Mouse (Mus musculus): ENCODE data around the gene Ank. TPM values are rescaled to one million over a fixed set of nuclear protein-coding genes. Genes with fewer than 3 reads are reported as not detected.

Gene Ank
- total RNA-seq, 2 experiments from 2014 or later: 165 to 172 TPM

GRCm38 (mm10) chr15:27558456-27559147, 92.1 kb downstream of the Ank start:
- DNase-seq (ENCODE audit: extremely low spot score in 1 of 2, low spot score in 2 of 2): no peak
- intact Hi-C loops (cut with DNase I): no loop called here

GRCm38 (mm10) chr15:27560315-27560714, 93.8 kb downstream of the Ank start:
- no peak for DNase-seq (ENCODE audit: extremely low spot score in 1 of 2, low spot score in 2 of 2)
- intact Hi-C loops (cut with DNase I): no loop called here

GRCm38 (mm10) chr15:27564106-27565100, 97.9 kb downstream of the Ank start:
- DNase-seq (ENCODE audit: extremely low spot score in 1 of 2, low spot score in 2 of 2): no peak
- intact Hi-C loops (cut with DNase I): loop anchor here (5.0 kb wide), 1 partner anchor 77 kb away; no protein-coding TSS in a partner anchor

- intact Hi-C loops (cut with DNase I): loop anchor here (5.0 kb wide), 1 partner anchor 78 kb away; no protein-coding TSS in a partner anchor
- no peak for DNase-seq (ENCODE audit: extremely low spot score in 1 of 2, low spot score in 2 of 2)
Measured at GRCm38 (mm10) chr15:27565626-27566185, 99.2 kb downstream of the Ank start.

GRCm38 (mm10) chr15:27567356-27567755, 100.9 kb downstream of the Ank start:
- DNase-seq (ENCODE audit: extremely low spot score in 1 of 2, low spot score in 2 of 2): no peak
- intact Hi-C loops (cut with DNase I): loop anchor here (5.0 kb wide), 1 partner anchor 80 kb away; no protein-coding TSS in a partner anchor

GRCm38 (mm10) chr15:27568371-27568770, 101.9 kb downstream of the Ank start:
- no peak for DNase-seq (ENCODE audit: extremely low spot score in 1 of 2, low spot score in 2 of 2)
- intact Hi-C loops (cut with DNase I): loop anchor here (5.0 kb wide), 1 partner anchor 81 kb away; no protein-coding TSS in a partner anchor

- no peak for DNase-seq (ENCODE audit: extremely low spot score in 1 of 2, low spot score in 2 of 2)
- intact Hi-C loops (cut with DNase I): loop anchor here (5.0 kb wide), 1 partner anchor 83 kb away; no protein-coding TSS in a partner anchor
Measured at GRCm38 (mm10) chr15:27569924-27570323, 103.4 kb downstream of the Ank start.

GRCm38 (mm10) chr15:27570385-27570784, 103.9 kb downstream of the Ank start:
- intact Hi-C loops (cut with DNase I): no loop called here
- DNase-seq (ENCODE audit: extremely low spot score in 1 of 2, low spot score in 2 of 2): no peak

- DNase-seq (ENCODE audit: extremely low spot score in 1 of 2, low spot score in 2 of 2): peak in 1 of 2 experiments; percentile 42
- intact Hi-C loops (cut with DNase I): no loop called here
Measured at GRCm38 (mm10) chr15:27571179-27571578, 104.7 kb downstream of the Ank start.

- DNase-seq (ENCODE audit: extremely low spot score in 1 of 2, low spot score in 2 of 2): no peak
- intact Hi-C loops (cut with DNase I): no loop called here
Measured at GRCm38 (mm10) chr15:27574992-27575781, 108.7 kb downstream of the Ank start.

- no peak for DNase-seq (ENCODE audit: extremely low spot score in 1 of 2, low spot score in 2 of 2)
- intact Hi-C loops (cut with DNase I): no loop called here
Measured at GRCm38 (mm10) chr15:27575932-27576331, 109.5 kb downstream of the Ank start.

- intact Hi-C loops (cut with DNase I): no loop called here
- DNase-seq (ENCODE audit: extremely low spot score in 1 of 2, low spot score in 2 of 2): no peak
Measured at GRCm38 (mm10) chr15:27576886-27577285, 110.4 kb downstream of the Ank start.

- DNase-seq (ENCODE audit: extremely low spot score in 1 of 2, low spot score in 2 of 2): no peak
- intact Hi-C loops (cut with DNase I): no loop called here
Measured at GRCm38 (mm10) chr15:27577915-27578780, 111.7 kb downstream of the Ank start.

- DNase-seq (ENCODE audit: extremely low spot score in 1 of 2, low spot score in 2 of 2): no peak
- intact Hi-C loops (cut with DNase I): no loop called here
Measured at GRCm38 (mm10) chr15:27578918-27579317, 112.4 kb downstream of the Ank start.

- intact Hi-C loops (cut with DNase I): loop anchor here (5.0 kb wide), 2 partner anchors 113 to 263 kb away; partner anchors contain the start of gene Ank
- DNase-seq (ENCODE audit: extremely low spot score in 1 of 2, low spot score in 2 of 2): no peak
Measured at GRCm38 (mm10) chr15:27579853-27580252, 113.4 kb downstream of the Ank start.

GRCm38 (mm10) chr15:27580771-27581170, 114.3 kb downstream of the Ank start:
- intact Hi-C loops (cut with DNase I): loop anchor here (5.0 kb wide), 2 partner anchors 113 to 263 kb away; partner anchors contain the start of gene Ank
- no peak for DNase-seq (ENCODE audit: extremely low spot score in 1 of 2, low spot score in 2 of 2)

GRCm38 (mm10) chr15:27581640-27582039, 115.2 kb downstream of the Ank start:
- DNase-seq (ENCODE audit: extremely low spot score in 1 of 2, low spot score in 2 of 2): no peak
- intact Hi-C loops (cut with DNase I): loop anchor here (5.0 kb wide), 2 partner anchors 114 to 264 kb away; partner anchors contain the start of gene Ank

All from left cerebral cortex, postnatal 10 days (tissue).